17 mouse cellular contexts compared by ENCODE assay signal in the genomic region with DNA sequence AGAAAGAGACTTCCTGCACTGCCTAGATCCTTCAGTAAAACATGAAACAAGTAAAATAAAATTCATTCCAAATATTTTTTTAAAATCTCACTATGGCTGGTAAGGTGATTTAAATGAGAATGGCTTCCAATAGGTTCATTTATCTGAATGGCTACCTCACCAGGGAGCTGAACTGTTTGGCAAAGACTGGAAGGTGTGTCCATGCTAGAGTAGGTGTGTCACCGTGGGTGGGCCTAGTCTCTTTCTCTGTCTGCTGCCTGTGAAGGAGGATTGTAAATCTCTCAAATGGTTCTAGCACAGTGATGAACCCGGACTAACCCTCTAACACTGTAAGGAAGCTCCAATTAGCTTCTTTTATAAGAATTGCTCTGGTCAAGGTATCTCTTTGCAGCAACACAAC.
"Had no signal": no experiment of that assay in that cellular context is flagged by ENCODE, and none has a peak within 500 bp of the region (broad histone marks: within the 10 kb centered on the region; RNA-seq: fewer than 3 reads in every experiment).

No protein-coding gene starts in this region.

- H3K27ac ChIP-seq: limb, embryonic 12.5 days; limb, embryonic 15.5 days; liver, embryonic 12.5 days; lung, embryonic 15.5 days; midbrain, embryonic 12.5 days; midbrain, embryonic 15.5 days; neural tube, embryonic 13.5 days had no signal

- H3K4me1 ChIP-seq: lung, embryonic 15.5 days; midbrain, embryonic 15.5 days had no signal

- H3K9ac ChIP-seq: limb, embryonic 12.5 days; limb, embryonic 15.5 days; liver, embryonic 12.5 days; lung, embryonic 15.5 days; midbrain, embryonic 12.5 days; midbrain, embryonic 15.5 days; neural tube, embryonic 13.5 days had no signal

- H3K4me3 ChIP-seq: limb, embryonic 12.5 days; limb, embryonic 15.5 days; liver, embryonic 12.5 days; lung, embryonic 15.5 days; midbrain, embryonic 12.5 days; midbrain, embryonic 15.5 days; neural tube, embryonic 13.5 days had no signal

- H3K9me3 ChIP-seq: limb, embryonic 12.5 days; limb, embryonic 15.5 days; liver, embryonic 12.5 days; lung, embryonic 15.5 days; midbrain, embryonic 15.5 days; neural tube, embryonic 13.5 days had no signal

- H3K36me3 ChIP-seq: limb, embryonic 15.5 days; lung, embryonic 15.5 days; midbrain, embryonic 12.5 days; midbrain, embryonic 15.5 days; neural tube, embryonic 13.5 days had no signal

- H3K4me2 ChIP-seq: limb, embryonic 12.5 days; limb, embryonic 15.5 days; liver, embryonic 12.5 days; lung, embryonic 15.5 days; midbrain, embryonic 12.5 days; midbrain, embryonic 15.5 days; neural tube, embryonic 13.5 days had no signal

- H3K27me3 ChIP-seq: limb, embryonic 12.5 days; limb, embryonic 15.5 days; liver, embryonic 12.5 days; lung, embryonic 15.5 days; midbrain, embryonic 12.5 days; midbrain, embryonic 15.5 days; neural tube, embryonic 13.5 days had no signal

- DNase-seq: kidney, adult 9 months; kidney, postnatal 14 days; kidney, postnatal 4 days; left cerebral cortex, postnatal 4 days; lung, adult 18-20 months; lung, postnatal 10 days; lung, postnatal 36 days; retina, postnatal 1 day; thymus, adult 18-20 months; thymus, postnatal 36 days had no signal

- ATAC-seq: liver, embryonic 12.5 days; midbrain, embryonic 15.5 days had no signal
